Mouse (Mus musculus): ENCODE measurements around the gene Gfi1b.

GRCm38 (mm10) chr2:28596021-28596420 lies 25.8 kb downstream of the Gfi1b start:
- TF ChIP-seq CTCF (IDR thresholded peaks at IDR 0.05) (no peak), EP300 (IDR thresholded peaks at IDR 0.05) (no peak)

Measured in lung, postnatal 0 days (tissue).